Mouse (Mus musculus) lung, postnatal 14 days (tissue): ENCODE data around the gene Ntng2.

Experiments used
- DNase-seq: peaks from one replicate; pipeline ENCODE4 v3.0.0; 2021

Ntng2 gene

DNA sequence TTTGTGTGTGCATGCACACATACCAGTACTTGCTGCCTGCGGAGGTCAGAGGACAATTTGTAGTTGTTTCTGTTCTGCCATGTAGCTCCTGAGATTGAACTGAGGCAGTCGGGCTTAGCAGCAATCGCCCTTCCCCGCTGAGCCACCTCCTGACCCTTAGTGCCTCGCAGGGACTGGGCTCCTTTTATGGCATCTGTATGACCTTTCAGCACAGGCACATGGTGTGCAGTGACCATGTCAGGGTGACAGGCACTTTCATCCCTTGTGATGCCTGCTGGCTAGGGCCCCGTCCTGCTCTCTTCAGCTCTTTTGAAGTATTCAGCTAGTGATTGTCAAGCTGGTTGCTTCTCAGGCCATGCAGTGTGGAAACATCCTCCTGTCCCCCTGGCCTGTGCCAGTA is 66.6 kb downstream of the Ntng2 start:
- no peak for DNase-seq

DNA sequence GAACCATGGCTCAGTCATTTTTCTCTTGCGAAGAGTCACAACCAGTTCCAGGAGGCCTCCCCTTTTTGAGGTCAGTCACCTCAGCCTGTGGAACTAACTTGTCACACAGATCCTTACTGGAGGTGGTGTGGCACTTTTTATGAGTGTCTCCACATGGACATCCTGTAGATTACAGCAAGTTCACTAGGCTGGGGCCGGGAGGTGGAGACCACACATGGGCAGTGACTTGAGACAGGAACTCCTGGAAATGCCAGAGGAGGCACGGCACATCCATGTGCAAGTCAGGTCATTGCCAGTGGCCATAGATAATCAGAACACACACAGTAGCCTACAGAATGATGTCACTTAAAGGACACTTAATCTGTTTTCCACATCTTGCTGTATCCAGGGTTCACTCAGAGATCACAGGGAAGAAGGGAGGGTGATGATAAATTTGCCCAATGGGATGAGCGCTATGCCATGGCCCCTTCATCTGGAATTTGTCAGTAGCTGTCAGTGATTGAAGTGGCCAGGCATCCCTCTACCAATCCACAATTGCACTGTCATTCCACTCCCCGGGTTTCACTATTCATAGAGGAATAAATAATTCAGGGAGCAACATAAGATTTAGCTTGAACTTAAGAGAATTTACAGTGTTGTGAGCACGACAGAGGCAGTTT is 69.4 kb downstream of the Ntng2 start:
- no peak for DNase-seq

DNA sequence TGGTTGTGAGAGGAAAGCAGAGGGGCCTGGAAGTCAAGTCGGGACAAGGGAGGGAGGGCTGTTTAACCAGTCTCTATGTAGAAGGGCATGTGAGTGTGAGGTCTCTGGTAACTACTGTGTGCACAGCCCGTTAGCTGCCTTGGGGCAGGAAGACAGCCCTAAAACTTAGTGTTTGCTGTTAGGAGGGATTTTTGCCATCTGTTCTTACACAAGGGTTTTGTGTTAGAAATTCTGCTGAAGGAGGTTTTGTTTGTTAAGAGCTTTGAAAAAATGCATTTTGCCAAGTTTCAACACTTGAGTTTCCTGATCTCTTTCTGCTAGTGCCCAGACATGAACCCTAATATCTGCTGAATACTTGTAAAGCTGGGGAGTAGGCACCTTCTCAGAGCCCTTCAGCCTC is 71.7 kb downstream of the Ntng2 start:
- no peak for DNase-seq

DNA sequence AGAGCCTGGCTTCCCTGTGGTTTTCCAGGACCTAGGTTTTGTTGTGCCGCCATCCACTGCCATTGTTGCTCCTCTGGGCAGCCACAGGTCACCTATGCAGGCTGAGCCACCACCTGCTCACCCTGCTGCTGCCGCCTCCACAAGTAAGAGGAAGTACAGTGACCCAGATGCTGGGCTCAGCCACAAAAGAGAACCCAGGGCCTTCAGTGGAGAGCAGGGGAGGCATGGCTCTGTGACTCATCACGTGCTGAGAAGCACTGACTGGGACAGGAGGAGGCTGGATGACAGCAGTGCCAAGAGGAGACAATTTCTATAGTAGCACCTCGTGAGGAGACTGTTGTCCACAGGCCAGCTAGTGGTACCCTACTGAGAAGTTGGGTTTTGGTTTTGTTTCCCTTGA is 73.0 kb downstream of the Ntng2 start:
- no peak for DNase-seq

DNA sequence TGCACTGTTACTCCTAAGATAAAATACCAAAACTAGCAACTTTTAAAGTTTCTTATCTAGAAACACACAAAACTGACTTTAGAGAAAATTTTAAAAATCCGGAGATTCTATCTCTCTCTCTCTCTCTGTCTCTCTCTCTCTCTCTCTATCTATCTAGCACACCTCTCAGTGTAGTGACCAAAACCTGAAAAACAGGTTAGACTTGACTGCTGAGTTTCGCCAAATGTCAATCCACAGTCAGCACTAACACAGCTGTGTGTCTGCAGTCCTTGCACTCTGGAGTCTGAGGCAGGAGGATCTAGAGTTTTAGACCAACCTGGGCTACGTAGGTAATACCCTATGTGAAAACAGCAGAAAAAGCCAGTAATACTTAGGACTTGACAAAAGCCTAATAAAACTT is 77.9 kb downstream of the Ntng2 start:
- DNase-seq = no peak

DNA sequence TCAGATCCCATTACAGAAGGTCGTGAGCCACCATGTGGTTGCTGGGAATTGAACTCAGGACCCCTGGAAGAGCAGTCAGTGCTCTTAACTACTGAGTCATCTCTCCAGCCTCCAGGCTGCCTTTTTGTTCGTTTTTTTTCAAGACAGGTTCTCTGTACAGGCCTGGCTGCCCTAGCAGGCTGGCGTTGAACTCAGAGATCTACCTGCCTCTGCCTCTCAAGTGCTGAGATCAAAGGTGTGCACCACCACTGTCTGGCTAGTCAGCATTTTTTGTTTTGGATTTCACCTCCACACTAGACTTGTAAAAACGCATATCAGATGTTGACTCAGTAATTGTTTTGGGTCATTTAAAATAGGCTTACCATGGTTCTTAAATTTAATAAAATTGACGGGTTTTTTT is 84.7 kb downstream of the Ntng2 start:
- DNase-seq = no peak

DNA sequence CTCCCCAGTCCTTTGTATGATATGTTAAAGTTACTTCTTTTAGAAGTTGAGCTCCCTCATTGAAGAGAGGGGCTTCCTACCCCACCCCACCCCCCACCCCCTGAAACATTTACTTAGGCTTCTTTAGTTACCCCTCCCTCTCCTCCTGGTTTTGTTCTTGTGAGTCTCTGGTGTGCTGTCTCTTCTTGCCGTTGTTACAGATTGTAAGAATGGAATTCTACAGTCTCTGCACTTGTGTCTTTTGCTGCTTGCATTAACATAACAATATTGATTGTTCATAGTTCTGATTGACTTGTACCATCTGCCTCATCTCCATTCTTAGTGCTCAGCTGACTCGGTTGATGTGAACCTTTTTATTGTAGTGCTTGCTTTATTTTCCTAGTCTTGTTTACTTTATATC is 100.9 kb downstream of the Ntng2 start:
- no peak for DNase-seq
